Mouse (Mus musculus): ENCODE results near the gene Fscn2.
"Not testable (repeated sequence)": the region's sequence is repeated elsewhere in the genome, so short reads cannot be mapped to it uniquely, and the experiment has no call there.

Fscn2 gene

DNA sequence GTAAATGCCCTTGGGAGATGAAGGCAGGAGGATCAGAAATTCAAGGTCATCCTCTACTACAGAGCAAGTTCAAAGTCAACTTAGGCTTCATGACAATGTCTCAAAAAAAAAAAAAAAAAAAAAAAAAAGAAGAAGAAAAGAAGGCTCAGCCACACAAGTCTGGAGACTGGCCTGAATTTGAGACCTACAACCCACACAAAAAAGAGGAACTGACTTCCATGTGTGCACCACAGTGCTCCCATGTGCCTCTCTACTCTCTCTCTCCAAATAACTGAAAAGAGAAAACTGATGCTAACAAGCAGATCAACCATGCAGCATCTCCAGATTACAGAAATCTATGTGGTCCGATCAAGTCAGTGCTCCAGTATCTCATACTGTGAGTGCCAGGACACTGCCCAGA is 43.5 kb downstream of the Fscn2 start:
- no peak for DNase-seq (ENCODE audit: low spot score)

DNA sequence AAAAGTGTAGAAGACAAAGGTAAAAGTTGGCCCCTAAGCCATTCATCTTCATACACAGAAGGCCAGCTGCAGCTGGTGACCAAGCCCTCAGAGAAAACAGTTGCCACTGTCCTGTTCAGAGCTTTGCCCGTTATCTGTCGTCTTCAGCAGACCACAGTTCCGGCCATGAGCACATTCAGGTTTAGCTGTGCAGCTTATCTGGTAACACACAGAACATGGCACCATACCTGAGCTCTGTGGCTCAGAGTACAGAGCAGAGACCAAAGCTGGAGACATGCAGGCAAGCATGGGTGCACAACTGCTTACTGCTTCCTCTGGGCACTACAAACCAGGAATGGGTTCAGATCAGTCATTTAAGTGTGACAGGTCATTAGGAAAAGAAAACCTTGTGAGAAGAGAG is 44.5 kb downstream of the Fscn2 start:
- DNase-seq (ENCODE audit: low spot score), result no peak

DNA sequence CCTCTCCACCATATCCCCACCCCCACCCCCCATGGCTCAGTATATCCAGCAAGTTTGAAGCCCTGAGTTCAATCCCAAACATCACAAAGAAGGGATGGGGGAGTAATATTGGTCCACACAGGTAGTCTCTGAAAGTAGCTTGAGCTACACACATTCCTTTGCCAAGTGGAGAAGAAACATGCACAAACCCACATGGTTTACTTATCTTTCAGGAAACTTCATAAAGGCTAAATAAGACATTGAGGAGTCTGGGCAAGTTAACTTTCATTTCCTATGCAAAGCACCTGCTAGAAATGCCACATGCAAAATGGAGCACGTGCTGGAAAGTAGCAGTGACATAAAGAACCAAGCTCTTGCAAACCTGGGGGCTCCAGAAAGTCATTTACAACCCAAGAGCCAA is 45.1 kb downstream of the Fscn2 start:
- no peak for DNase-seq (ENCODE audit: low spot score)

DNA sequence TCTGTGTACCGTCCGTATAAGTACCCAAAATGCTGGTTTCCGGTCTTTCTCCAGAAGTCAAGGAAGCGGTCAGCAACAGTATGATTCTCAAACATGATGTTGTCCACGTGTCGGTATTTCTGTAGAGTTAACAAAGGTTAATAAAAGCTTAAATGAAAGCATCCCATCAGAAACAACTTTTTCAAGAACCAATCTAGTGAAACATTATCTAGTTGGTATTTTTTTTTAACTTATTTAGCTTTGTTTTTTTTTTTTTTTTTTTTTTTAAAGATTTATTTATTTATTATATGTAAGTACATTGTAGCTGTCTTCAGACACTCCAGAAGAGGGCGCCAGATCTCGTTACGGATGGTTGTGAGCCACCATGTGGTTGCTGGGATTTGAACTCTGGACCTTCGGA is 52.3 kb downstream of the Fscn2 start:
- DNase-seq (ENCODE audit: low spot score), result not testable (repeated sequence)
